Mouse (Mus musculus): ENCODE results near the gene Znrd1as.

DNA sequence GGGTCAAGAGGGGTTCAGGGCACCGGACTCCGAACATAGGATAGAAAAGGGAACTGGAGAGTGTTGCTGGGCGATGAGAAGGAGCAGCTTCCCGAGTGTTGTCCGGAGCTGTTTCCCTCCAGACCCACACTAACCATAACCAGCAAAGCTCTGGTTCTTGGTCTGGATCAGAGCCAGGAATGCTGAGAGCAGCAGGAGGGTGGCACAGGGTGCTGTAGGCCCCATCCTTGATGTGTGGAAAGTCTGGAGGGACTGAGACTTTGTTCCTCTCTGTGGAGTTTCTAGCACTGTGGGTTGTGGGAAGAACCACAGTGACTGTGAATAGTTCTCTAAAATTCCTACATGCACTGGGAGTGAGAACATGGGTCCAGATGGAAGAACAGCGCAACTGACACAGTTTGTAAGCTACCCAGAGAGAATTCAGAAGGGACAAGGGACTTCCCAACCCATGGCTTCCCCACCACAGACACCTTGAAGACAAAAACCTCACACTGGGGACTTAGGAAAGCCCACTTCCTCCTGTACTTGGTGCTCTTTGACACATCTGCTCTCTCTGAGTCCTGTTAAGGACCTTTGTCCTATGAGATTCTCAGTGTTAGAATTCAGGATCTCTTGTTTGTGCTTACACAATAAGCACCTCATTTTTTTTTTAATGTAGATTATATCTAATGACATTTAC, 12.9 kb downstream of the Znrd1as start:
- TF ChIP-seq CTCF (IDR thresholded peaks at IDR 0.05; ENCODE audit: borderline replicate concordance, insufficient read depth, low read depth, low read length), result no peak
- no peak for TF ChIP-seq POLR2A (IDR thresholded peaks at IDR 0.05; ENCODE audit: borderline replicate concordance, insufficient read depth, low read length)

All from cerebellum, adult 2 months (tissue).